ENCODE assay signal across 26 mouse cellular contexts in the genomic region with DNA sequence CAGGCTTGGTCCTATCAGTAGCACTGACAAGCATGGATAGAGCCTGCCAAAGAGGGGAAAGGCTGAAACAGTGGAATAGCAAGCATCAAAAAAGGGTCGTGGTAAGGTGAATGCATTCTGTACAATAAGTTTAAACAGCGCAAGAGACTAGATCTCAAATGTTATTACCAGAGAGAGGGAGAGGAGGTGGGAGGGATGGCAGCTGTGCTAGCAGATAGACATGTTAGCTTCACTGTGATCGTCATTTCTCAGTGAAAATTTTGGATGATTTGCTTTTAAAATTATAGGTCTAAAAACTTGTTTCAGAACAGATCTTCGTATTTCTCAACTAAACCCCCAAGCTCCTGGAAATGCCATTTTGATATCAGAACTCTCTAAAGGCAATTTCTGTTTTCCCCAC.
"Had no signal": no experiment of that assay in that cellular context is flagged by ENCODE, and none has a peak within 500 bp of the region (broad histone marks: within the 10 kb centered on the region; RNA-seq: fewer than 3 reads in every experiment).

No protein-coding gene starts in this region.

- H3K9me3 ChIP-seq: heart, embryonic 10.5 days; heart, embryonic 12.5 days; hindbrain, embryonic 10.5 days; hindbrain, embryonic 12.5 days; intestine, embryonic 15.5 days; limb, embryonic 10.5 days; limb, embryonic 12.5 days; liver, embryonic 13.5 days; liver, embryonic 15.5 days had no signal

- H3K27ac ChIP-seq: gastrocnemius, adult 2 months; heart, embryonic 10.5 days; hindbrain, embryonic 12.5 days; hindbrain, embryonic 14.5 days; intestine, embryonic 15.5 days; left cerebral cortex, adult 2 months; limb, embryonic 10.5 days; limb, embryonic 12.5 days; liver, embryonic 13.5 days; liver, embryonic 15.5 days had no signal

- DNase-seq: gastrocnemius, adult 2 months; gastrocnemius, postnatal 10 days; gastrocnemius, postnatal 25 days; heart, adult 18-20 months; heart, postnatal 10 days; heart, postnatal 4 days; kidney, adult 18-20 months; kidney, adult 8-10 months; kidney, postnatal 10 days; kidney, postnatal 25 days; kidney, postnatal 4 days; liver, embryonic 13.5 days had no signal

- H3K4me3 ChIP-seq: gastrocnemius, adult 2 months; heart, embryonic 10.5 days; heart, embryonic 12.5 days; hindbrain, embryonic 10.5 days; hindbrain, embryonic 12.5 days; intestine, embryonic 15.5 days; left cerebral cortex, adult 2 months; limb, embryonic 10.5 days; limb, embryonic 12.5 days; liver, embryonic 13.5 days; liver, embryonic 15.5 days had no signal

- H3K4me1 ChIP-seq: hindbrain, embryonic 12.5 days; intestine, embryonic 15.5 days; liver, embryonic 13.5 days had no signal

- H3K9ac ChIP-seq: heart, embryonic 12.5 days; hindbrain, embryonic 12.5 days; hindbrain, embryonic 14.5 days; intestine, embryonic 15.5 days; limb, embryonic 12.5 days; liver, embryonic 13.5 days; liver, embryonic 15.5 days had no signal

- ATAC-seq: hindbrain, embryonic 16.5 days; inflammation-experienced regulatory T-cells, adult 6 months; intestine, embryonic 15.5 days; intestine, postnatal 0 days had no signal

- H3K27me3 ChIP-seq: heart, embryonic 12.5 days; hindbrain, embryonic 12.5 days; intestine, embryonic 15.5 days; limb, embryonic 12.5 days; liver, embryonic 13.5 days; liver, embryonic 15.5 days had no signal

- H3K4me2 ChIP-seq: heart, embryonic 12.5 days; hindbrain, embryonic 12.5 days; hindbrain, embryonic 14.5 days; intestine, embryonic 15.5 days; limb, embryonic 12.5 days; liver, embryonic 11.5 days; liver, embryonic 13.5 days; liver, embryonic 15.5 days had no signal
